Mouse (Mus musculus) hindbrain, embryonic 10.5 days (tissue): ENCODE measurements around the gene Prl3d1. TPM values are rescaled to one million over a fixed set of nuclear protein-coding genes. Genes with fewer than 3 reads are reported as not detected.
"Not testable (repeated sequence)": the region's sequence is repeated elsewhere in the genome, so short reads cannot be mapped to it uniquely, and the experiment has no call there.

Experiments used
- DNase-seq: peaks from one replicate; pipeline ENCODE4 v3.0.0-alpha.2; 2017; ENCODE audit warnings: low spot score
- H3K27ac ChIP-seq: fragments of 300-500 bp; sonication (generic); 2 replicates; pipeline ENCODE4 v1.5.1; 2016; ENCODE audit warnings: mild to moderate bottlenecking, moderate library complexity
- H3K27me3 ChIP-seq: fragments of 300-500 bp; sonication (generic); 2 replicates; pipeline ENCODE4 v1.6.1; 2016; ENCODE audit warnings: mild to moderate bottlenecking; ENCODE audit not compliant: poor library complexity, insufficient read depth, severe bottlenecking
- H3K36me3 ChIP-seq: fragments of 300-500 bp; sonication (generic); 2 replicates; pipeline ENCODE4 v1.6.1; 2016; ENCODE audit warnings: mild to moderate bottlenecking, moderate library complexity
- H3K4me1 ChIP-seq: fragments of 300-500 bp; sonication (generic); replicated peaks from 2 replicates; pipeline ENCODE4 v1.6.1; 2016; ENCODE audit warnings: mild to moderate bottlenecking
- H3K4me3 ChIP-seq: fragments of 300-500 bp; sonication (generic); 2 replicates; pipeline ENCODE4 v1.5.1; 2016; ENCODE audit warnings: mild to moderate bottlenecking, moderate library complexity
- H3K9me3 ChIP-seq: fragments of 300-500 bp; sonication (generic); 2 replicates; pipeline ENCODE4 v1.6.1; 2016; ENCODE audit warnings: mild to moderate bottlenecking, moderate library complexity
- WGBS: fragments of 180-500 bp; shearing (Covaris S2); methylation state at CpG from one replicate; pipeline ENCODE4 v1.1.7; 2016; 5-methylcytosine and 5-hydroxymethylcytosine counted together
- polyA plus RNA-seq: library from polyadenylated mRNA; unstranded; fragments of >200 nt; fragmentation: Nextera tagmentation; extraction: Ambion mirVana; gene quantifications from 2 replicates; pipeline ENCODE4 v1.2.1, GENCODE M21; 2016

Prl3d1 gene
- polyA plus RNA-seq, result 0.19 TPM in 1 of 2 replicates, not detected in the other

DNA sequence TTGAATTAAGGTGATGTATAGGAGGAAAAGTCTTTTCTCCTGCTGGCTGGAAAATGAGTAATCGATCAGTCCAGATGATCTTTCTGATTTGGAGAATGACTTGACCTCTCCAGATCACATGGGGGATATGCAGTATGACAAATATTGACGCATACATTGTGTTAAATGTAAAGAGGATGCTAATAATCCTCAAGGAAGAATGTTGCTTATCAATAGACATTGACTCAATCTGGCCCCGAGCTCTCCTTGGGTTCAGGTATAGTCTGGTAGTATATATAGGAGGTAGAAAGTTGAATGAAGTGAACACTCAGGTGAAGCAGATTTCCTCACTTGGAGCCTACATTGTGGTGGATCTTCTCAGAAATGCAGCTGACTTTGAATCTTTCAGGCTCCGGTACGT, at the start of gene Prl3d1:
Gene Prl3d1 (plus strand): TSS at position 301 of the 400 bp plus-strand sequence.
- H3K36me3 ChIP-seq, H3K27ac ChIP-seq, H3K9me3 ChIP-seq, DNase-seq, H3K27me3 ChIP-seq, H3K4me3 ChIP-seq, H3K4me1 ChIP-seq: not testable (repeated sequence)
- WGBS, result 91% methylated on average over 5 of the region's 5 CpGs

DNA sequence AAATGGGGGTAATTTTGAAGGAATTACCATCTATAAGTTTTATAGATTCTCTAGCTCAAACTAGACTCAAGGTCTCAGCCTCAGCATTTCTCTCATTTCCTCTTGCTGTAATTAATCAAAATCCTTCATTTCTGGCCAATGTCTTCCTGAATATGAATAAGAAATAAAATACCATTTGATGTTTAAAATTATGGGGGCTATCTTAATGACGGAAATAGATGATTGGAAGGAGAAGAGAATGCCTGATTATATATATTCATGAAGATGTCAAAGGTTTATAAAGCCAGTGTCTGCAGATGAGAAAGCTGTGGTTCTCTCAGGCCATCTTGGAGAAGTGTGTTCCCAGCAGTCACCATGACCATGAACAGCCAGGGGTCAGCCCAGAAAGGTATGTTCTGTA, 36.7 kb upstream of the Prl3d1 start, which contains the start of gene Prl:
Gene Prl (plus strand): TSS at position 301 of the 400 bp plus-strand sequence.
- Histone ChIP-seq H3K27me3 (no peaks in the 10 kb centered on the region), H3K9me3 (no peaks in the 10 kb centered on the region), H3K4me1 (no peaks in the 10 kb centered on the region), H3K27ac (no peak within 1 kb of the TSS), H3K36me3 (no peaks in the 10 kb centered on the region), H3K4me3 (no peak within 1 kb of the TSS)
- DNase-seq, result no peak
- WGBS, result 89% methylated on average over 1 of the region's 1 CpGs

DNA sequence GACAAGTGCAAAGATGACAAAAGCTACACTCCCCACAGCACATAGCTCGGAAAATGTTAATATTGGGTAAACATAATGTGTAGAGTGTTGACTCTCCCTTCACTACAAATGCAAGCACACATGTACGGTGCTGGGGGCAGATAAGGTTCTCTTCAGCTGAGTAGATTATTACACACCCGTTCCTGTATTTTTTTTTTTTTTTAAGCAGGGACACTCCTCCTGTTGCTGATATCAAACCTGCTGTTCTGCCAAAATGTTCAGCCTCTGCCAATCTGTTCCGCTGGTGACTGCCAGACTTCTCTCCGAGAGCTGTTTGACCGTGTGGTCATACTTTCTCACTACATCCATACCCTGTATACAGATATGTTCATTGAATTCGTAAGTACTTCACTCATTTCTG, 34.8 kb upstream of the Prl3d1 start:
- Histone ChIP-seq H3K36me3 (no peaks in the 10 kb centered on the region), H3K9me3 (no peaks in the 10 kb centered on the region), H3K27ac (no peak overlapping the region), H3K27me3 (no peaks in the 10 kb centered on the region), H3K4me1 (no peaks in the 10 kb centered on the region), H3K4me3 (no peak overlapping the region)
- 93% methylated on average over 7 of the region's 7 CpGs for WGBS
- no peak for DNase-seq

DNA sequence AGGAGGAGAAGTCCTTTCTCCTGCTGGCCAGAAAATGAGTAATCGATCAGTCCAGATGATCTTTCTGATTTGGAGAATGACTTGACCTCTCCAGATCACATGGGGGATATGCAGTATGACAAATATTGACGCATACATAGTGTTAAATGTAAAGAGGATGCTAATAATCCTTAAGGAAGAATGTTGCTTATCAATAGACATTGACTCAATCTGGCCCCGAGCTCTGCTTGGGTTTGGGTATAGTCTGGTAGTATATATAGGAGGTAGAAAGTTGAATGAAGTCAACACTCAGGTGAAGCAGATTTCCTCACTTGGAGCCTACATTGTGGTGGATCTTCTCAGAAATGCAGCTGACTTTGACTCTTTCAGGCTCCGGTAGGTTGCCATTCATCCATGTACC, 27.4 kb downstream of the Prl3d1 start, which contains the start of gene Prl3d2:
Gene Prl3d2 (plus strand): TSS at position 301 of the 400 bp plus-strand sequence.
- not testable (repeated sequence) for H3K27ac ChIP-seq, H3K9me3 ChIP-seq, H3K27me3 ChIP-seq, H3K36me3 ChIP-seq, H3K4me3 ChIP-seq, DNase-seq, H3K4me1 ChIP-seq
- WGBS, result 87% methylated on average over 4 of the region's 4 CpGs

DNA sequence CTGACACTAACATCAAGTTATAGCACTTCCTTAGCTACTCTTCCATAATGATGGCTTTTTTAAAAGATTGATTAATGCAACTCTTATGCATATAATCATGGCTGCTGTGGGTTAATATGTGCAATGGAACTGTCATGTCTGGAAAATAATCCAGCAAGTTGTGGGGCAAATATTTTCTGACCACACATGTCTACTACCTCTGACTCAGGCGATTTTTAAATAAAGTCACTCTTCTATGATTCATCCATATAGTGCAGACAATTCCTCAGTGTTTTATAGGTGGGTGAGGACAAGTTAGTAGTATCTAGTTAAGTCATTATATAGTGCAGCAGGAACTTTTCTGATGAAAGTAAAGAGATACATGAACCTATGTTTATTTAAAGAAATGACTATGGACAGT, 54.3 kb downstream of the Prl3d1 start:
- Histone ChIP-seq H3K27ac (no peak overlapping the region), H3K4me1 (no peaks in the 10 kb centered on the region), H3K36me3 (no peaks in the 10 kb centered on the region), H3K27me3 (no peaks in the 10 kb centered on the region), H3K4me3 (no peak overlapping the region), H3K9me3 (no peaks in the 10 kb centered on the region)
- DNase-seq, result no peak
- 68% methylated on average over 1 of the region's 1 CpGs for WGBS

Other genes with a start within 250 kb of the Prl3d1 start
- gene Prl, start 36.6 kb upstream of the Prl3d1 start, polyA plus RNA-seq, result not detected in 2 replicates
- gene Prl3d2, start 27.5 kb downstream of the Prl3d1 start, polyA plus RNA-seq, result not detected in 2 replicates
- gene Prl3d3, start 62.6 kb downstream of the Prl3d1 start, polyA plus RNA-seq, result not detected in 2 replicates
- gene Prl3c1, start 102.5 kb downstream of the Prl3d1 start, polyA plus RNA-seq, result not detected in 2 replicates
- 1.2 and 2.4 TPM in 2 replicates for gene Prl3b1, start 147.7 kb downstream of the Prl3d1 start, polyA plus RNA-seq
- not detected in 2 replicates for gene Prl3a1, start 165.2 kb downstream of the Prl3d1 start, polyA plus RNA-seq
- gene Prl6a1, start 218.4 kb downstream of the Prl3d1 start, polyA plus RNA-seq, result not detected in 2 replicates